Mouse (Mus musculus) neural tube, embryonic 11.5 days (tissue): ENCODE results near the gene Ptpn12. TPM values are rescaled to one million over a fixed set of nuclear protein-coding genes. Genes with fewer than 3 reads are reported as not detected.
"Not testable (repeated sequence)": the region's sequence is repeated elsewhere in the genome, so short reads cannot be mapped to it uniquely, and the experiment has no call there.

Experiments
- ATAC-seq: fragments of 200-750 bp; cut with Nextera tagmentation; 2 replicates; pipeline ENCODE4 v1.8.0; 2017; ENCODE audit warnings: moderate number of reproducible peaks, mild to moderate bottlenecking, moderate TSS enrichment, moderate library complexity; ENCODE audit not compliant: insufficient read depth, low FRiP score, low TSS enrichment
- DNase-seq: peaks from one replicate; pipeline ENCODE4 v3.0.0-alpha.2; 2015; ENCODE audit warnings: low spot score
- H3K27ac ChIP-seq: fragments of 300-500 bp; sonication (generic); 2 replicates; pipeline ENCODE4 v1.5.1; 2014; ENCODE audit warnings: low read depth, mild to moderate bottlenecking, low read length
- H3K27me3 ChIP-seq: fragments of 300-500 bp; sonication (generic); 2 replicates; pipeline ENCODE4 v1.6.1; 2014; ENCODE audit warnings: mild to moderate bottlenecking, low read length, mixed read lengths; ENCODE audit not compliant: control insufficient read depth, insufficient read depth
- H3K36me3 ChIP-seq: fragments of 300-500 bp; sonication (generic); 2 replicates; pipeline ENCODE4 v1.6.1; 2014; ENCODE audit warnings: mild to moderate bottlenecking, low read length, moderate library complexity, mixed read lengths; ENCODE audit not compliant: control insufficient read depth, insufficient read depth
- H3K4me1 ChIP-seq: fragments of 300-500 bp; sonication (generic); 2 replicates; pipeline ENCODE4 v1.6.1; 2014; ENCODE audit warnings: low read length, mixed read lengths; ENCODE audit not compliant: control insufficient read depth, insufficient read depth
- H3K4me2 ChIP-seq: fragments of 300-500 bp; sonication (generic); 2 replicates; pipeline ENCODE4 v1.6.1; 2014; ENCODE audit warnings: low read depth, mild to moderate bottlenecking, moderate library complexity
- H3K4me3 ChIP-seq: fragments of 300-500 bp; sonication (generic); 2 replicates; pipeline ENCODE4 v1.5.1; 2014; ENCODE audit warnings: low read depth, low read length
- H3K9ac ChIP-seq: fragments of 300-500 bp; sonication (generic); 2 replicates; pipeline ENCODE4 v1.6.1; 2014; ENCODE audit warnings: mild to moderate bottlenecking, low read length
- H3K9me3 ChIP-seq: fragments of 300-500 bp; sonication (generic); 2 replicates; pipeline ENCODE4 v1.6.1; 2016; ENCODE audit warnings: low read length; ENCODE audit not compliant: control insufficient read depth
- WGBS: fragments of 180-500 bp; shearing (Covaris S2); extraction: QIAGEN DNeasy Blood & Tissue Kit; methylation state at CpG from one replicate; pipeline ENCODE4 v1.1.7; 2014; 5-methylcytosine and 5-hydroxymethylcytosine counted together
- polyA plus RNA-seq: library from polyadenylated mRNA; unstranded; fragments of >200 nt; fragmentation: Nextera tagmentation; extraction: Ambion mirVana; gene quantifications from 2 replicates; pipeline ENCODE4 v1.2.1, GENCODE M21; 2014

The Ptpn12 gene
- polyA plus RNA-seq, 1 experiment from 2014 or later, result 25.9 TPM

- Histone ChIP-seq H3K4me3 (peak overlapping the region; percentile 85), H3K4me2 (peak overlapping the region; percentile 53), H3K4me1 (peaks cover 5% of the 10 kb centered on the region), H3K9me3 (no peaks in the 10 kb centered on the region), H3K36me3 (no peaks in the 10 kb centered on the region), H3K27me3 (no peaks in the 10 kb centered on the region), H3K9ac (peak overlapping the region; percentile 97), H3K27ac (peak overlapping the region; percentile 98)
- peak; percentile 77 for DNase-seq
- ATAC-seq, result peak; percentile 73
- under 1% methylated on average over 68 of the region's 88 CpGs for WGBS
These were observed 104.7 kb downstream of the Ptpn12 start for GRCm38 (mm10) chr5:20950855-20951650.

- peak overlapping the region; percentile 53 for H3K4me2 ChIP-seq
- WGBS, result 1% methylated on average over 9 of the region's 9 CpGs
- H3K4me3 ChIP-seq, result peak overlapping the region; percentile 85
- no peaks in the 10 kb centered on the region for H3K27me3 ChIP-seq
- H3K9me3 ChIP-seq, result no peaks in the 10 kb centered on the region
- H3K27ac ChIP-seq, result peak overlapping the region; percentile 98; the same call in 1 of the 2 replicates
- H3K36me3 ChIP-seq, result no peaks in the 10 kb centered on the region
- peak; percentile 16; the same call in 1 of the 2 replicates for ATAC-seq
- peaks cover 5% of the 10 kb centered on the region for H3K4me1 ChIP-seq
- DNase-seq, result no peak
- H3K9ac ChIP-seq, result peak overlapping the region; percentile 97
These were observed 105.2 kb downstream of the Ptpn12 start for GRCm38 (mm10) chr5:20950516-20950854.

DNA sequence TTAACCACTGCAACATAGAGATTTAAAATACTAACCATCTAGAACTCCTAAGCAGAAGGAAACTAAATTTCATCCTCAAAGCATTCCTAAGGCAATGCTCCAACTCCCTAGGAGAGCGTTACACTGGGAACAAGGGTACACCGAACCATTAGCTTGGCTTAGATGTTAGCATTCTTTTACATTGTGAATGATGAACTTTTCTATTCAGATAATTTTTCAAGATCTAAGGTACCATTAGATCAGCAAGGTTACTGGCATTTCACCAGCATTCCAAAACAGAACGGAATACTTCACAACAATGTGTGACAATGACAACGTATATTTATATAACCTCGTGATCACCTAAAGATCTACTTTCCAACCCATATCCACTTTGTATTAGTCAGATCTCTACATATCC, 105.6 kb downstream of the Ptpn12 start:
- Histone ChIP-seq H3K36me3 (no peaks in the 10 kb centered on the region), H3K9me3 (no peaks in the 10 kb centered on the region), H3K4me3 (peak overlapping the region; percentile 85), H3K9ac (peak overlapping the region; percentile 97), H3K4me1 (peaks cover 5% of the 10 kb centered on the region), H3K27me3 (no peaks in the 10 kb centered on the region), H3K27ac (no peak overlapping the region), H3K4me2 (peak overlapping the region; percentile 53)
- no peak for ATAC-seq
- 20% methylated on average over 5 of the region's 5 CpGs for WGBS
- no peak for DNase-seq

GRCm38 (mm10) chr5:20946906-20947305, 108.8 kb downstream of the Ptpn12 start:
- DNase-seq (no peak), ATAC-seq (no peak)
- H3K4me2 ChIP-seq, result no peak overlapping the region
- peaks cover 5% of the 10 kb centered on the region for H3K4me1 ChIP-seq
- H3K27ac ChIP-seq, result no peak overlapping the region
- H3K9me3 ChIP-seq, result no peaks in the 10 kb centered on the region
- H3K9ac ChIP-seq, result no peak overlapping the region
- no peaks in the 10 kb centered on the region for H3K27me3 ChIP-seq
- no peak overlapping the region for H3K4me3 ChIP-seq
- WGBS, result 92% methylated on average over 6 of the region's 6 CpGs
- H3K36me3 ChIP-seq, result no peaks in the 10 kb centered on the region

GRCm38 (mm10) chr5:20944961-20945748, 110.6 kb downstream of the Ptpn12 start:
- DNase-seq (no peak), ATAC-seq (no peak)
- no peak overlapping the region for H3K27ac ChIP-seq
- no peak overlapping the region for H3K4me3 ChIP-seq
- H3K4me1 ChIP-seq, result peaks cover 5% of the 10 kb centered on the region
- no peak overlapping the region for H3K9ac ChIP-seq
- WGBS, result 80% methylated on average over 13 of the region's 13 CpGs
- no peaks in the 10 kb centered on the region for H3K36me3 ChIP-seq
- no peaks in the 10 kb centered on the region for H3K9me3 ChIP-seq
- H3K27me3 ChIP-seq, result no peaks in the 10 kb centered on the region
- no peak overlapping the region for H3K4me2 ChIP-seq

DNA sequence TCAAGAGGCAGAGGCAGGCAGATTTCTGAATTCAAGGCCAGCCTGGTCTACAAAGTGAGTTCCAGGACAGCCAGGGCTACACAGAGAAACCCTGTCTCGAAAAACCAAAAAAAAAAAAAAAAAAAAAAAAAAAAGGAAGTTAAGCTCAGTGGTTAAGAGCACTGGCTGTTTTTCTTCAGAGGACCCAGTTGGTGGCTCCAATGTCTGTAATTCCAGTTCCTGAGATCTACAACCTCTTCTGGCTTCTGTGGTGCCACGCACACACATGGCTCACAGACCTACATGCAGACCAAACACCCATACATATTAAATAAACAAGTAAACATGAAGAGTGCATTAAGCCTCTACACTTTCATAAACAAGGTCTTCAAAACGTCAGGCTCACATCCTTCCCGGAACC, 111.9 kb downstream of the Ptpn12 start:
- H3K9ac ChIP-seq, DNase-seq, H3K4me3 ChIP-seq, H3K4me2 ChIP-seq, H3K27me3 ChIP-seq, ATAC-seq, H3K9me3 ChIP-seq, H3K4me1 ChIP-seq, H3K27ac ChIP-seq, H3K36me3 ChIP-seq: not testable (repeated sequence)
- WGBS, result 87% methylated on average over 3 of the region's 4 CpGs

DNA sequence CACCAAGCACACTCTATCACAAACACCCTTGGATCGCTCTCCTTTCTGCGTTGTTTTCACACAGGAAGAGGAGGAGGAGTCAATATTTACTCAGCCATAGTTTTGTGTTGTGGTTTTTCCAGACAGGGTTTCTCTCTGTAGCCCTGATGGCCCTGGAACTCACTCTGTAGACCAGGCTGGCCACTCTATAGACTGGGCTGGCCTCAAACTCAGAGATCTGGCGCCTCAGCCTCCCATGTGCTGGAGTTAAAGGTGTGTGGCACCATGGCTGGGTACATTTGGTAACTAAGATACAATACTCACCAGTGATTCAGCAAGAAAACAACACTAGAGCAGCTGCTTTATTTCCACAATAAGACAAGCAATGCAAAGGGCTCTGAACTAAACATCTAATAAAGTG, 113.2 kb downstream of the Ptpn12 start:
- no peak for ATAC-seq
- Histone ChIP-seq H3K36me3 (no peaks in the 10 kb centered on the region), H3K4me3 (no peak overlapping the region), H3K27me3 (no peaks in the 10 kb centered on the region), H3K27ac (no peak overlapping the region), H3K4me2 (no peak overlapping the region), H3K4me1 (no peaks in the 10 kb centered on the region), H3K9me3 (no peaks in the 10 kb centered on the region), H3K9ac (no peak overlapping the region)
- no peak for DNase-seq
- 83% methylated on average over 3 of the region's 3 CpGs for WGBS

- Histone ChIP-seq H3K27me3 (no peaks in the 10 kb centered on the region), H3K9me3 (no peaks in the 10 kb centered on the region), H3K9ac (no peak overlapping the region), H3K27ac (no peak overlapping the region), H3K4me1 (no peaks in the 10 kb centered on the region), H3K36me3 (no peaks in the 10 kb centered on the region), H3K4me3 (no peak overlapping the region), H3K4me2 (no peak overlapping the region)
- DNase-seq, result no peak
- no peak for ATAC-seq
- WGBS, result 55% methylated on average over 5 of the region's 5 CpGs
These were observed 114.5 kb downstream of the Ptpn12 start for GRCm38 (mm10) chr5:20941205-20941604.
